Mouse (Mus musculus) intestine, embryonic 14.5 days (tissue): ENCODE measurements around the gene Gatad2b. TPM values are rescaled to one million over a fixed set of nuclear protein-coding genes. Genes with fewer than 3 reads are reported as not detected.
"Not testable (repeated sequence)": the region's sequence is repeated elsewhere in the genome, so short reads cannot be mapped to it uniquely, and the experiment has no call there.

ENCODE experiments used
- ATAC-seq: fragments of 200-750 bp; cut with Nextera tagmentation; replicated peaks from 2 replicates; pipeline ENCODE4 v1.8.0; 2017; ENCODE audit warnings: low read depth, moderate number of reproducible peaks, moderate TSS enrichment, moderate library complexity; ENCODE audit not compliant: low FRiP score, low TSS enrichment
- DNase-seq: peaks from one replicate; pipeline ENCODE4 v3.0.0-alpha.2; 2018; ENCODE audit warnings: low spot score
- H3K27ac ChIP-seq: fragments of 300-500 bp; sonication (generic); 2 replicates; pipeline ENCODE4 v1.5.1; 2014; ENCODE audit warnings: low read depth, mild to moderate bottlenecking, control low read depth
- H3K27me3 ChIP-seq: fragments of 300-500 bp; sonication (generic); replicated peaks from 2 replicates; pipeline ENCODE4 v1.6.1; 2014; ENCODE audit warnings: low read length, control low read depth; ENCODE audit not compliant: control insufficient read depth, insufficient read depth
- H3K36me3 ChIP-seq: fragments of 300-500 bp; sonication (generic); 2 replicates; pipeline ENCODE4 v1.6.1; 2014; ENCODE audit warnings: low read length, control low read depth; ENCODE audit not compliant: control insufficient read depth, insufficient read depth
- H3K4me1 ChIP-seq: fragments of 300-500 bp; sonication (generic); replicated peaks from 2 replicates; pipeline ENCODE4 v1.6.1; 2014; ENCODE audit warnings: low read length, control low read depth, mixed read lengths; ENCODE audit not compliant: control insufficient read depth, insufficient read depth
- H3K4me2 ChIP-seq: fragments of 300-500 bp; sonication (generic); 2 replicates; pipeline ENCODE4 v1.6.1; 2014; ENCODE audit warnings: low read length
- H3K4me3 ChIP-seq: fragments of 300-500 bp; sonication (generic); 2 replicates; pipeline ENCODE4 v1.5.1; 2014; ENCODE audit warnings: low read depth, low read length, control low read depth, mixed read lengths
- H3K9ac ChIP-seq: fragments of 300-500 bp; sonication (generic); 2 replicates; pipeline ENCODE4 v1.6.1; 2014; ENCODE audit warnings: mild to moderate bottlenecking, low read length
- H3K9me3 ChIP-seq: fragments of 300-500 bp; sonication (generic); 2 replicates; pipeline ENCODE4 v1.6.1; 2016; ENCODE audit warnings: low read length, control low read depth; ENCODE audit not compliant: control insufficient read depth
- WGBS: fragments of 180-500 bp; shearing (Covaris S2); extraction: QIAGEN DNeasy Blood & Tissue Kit; methylation state at CpG from one replicate; pipeline ENCODE4 v1.1.7; 2014; 5-methylcytosine and 5-hydroxymethylcytosine counted together
- polyA plus RNA-seq: library from polyadenylated mRNA; unstranded; fragments of >200 nt; fragmentation: Nextera tagmentation; extraction: Ambion mirVana; gene quantifications from 2 replicates; pipeline ENCODE4 v1.2.1, GENCODE M21; 2014

The Gatad2b gene
- polyA plus RNA-seq, 1 experiment from 2014 or later = 16.0 TPM

DNA sequence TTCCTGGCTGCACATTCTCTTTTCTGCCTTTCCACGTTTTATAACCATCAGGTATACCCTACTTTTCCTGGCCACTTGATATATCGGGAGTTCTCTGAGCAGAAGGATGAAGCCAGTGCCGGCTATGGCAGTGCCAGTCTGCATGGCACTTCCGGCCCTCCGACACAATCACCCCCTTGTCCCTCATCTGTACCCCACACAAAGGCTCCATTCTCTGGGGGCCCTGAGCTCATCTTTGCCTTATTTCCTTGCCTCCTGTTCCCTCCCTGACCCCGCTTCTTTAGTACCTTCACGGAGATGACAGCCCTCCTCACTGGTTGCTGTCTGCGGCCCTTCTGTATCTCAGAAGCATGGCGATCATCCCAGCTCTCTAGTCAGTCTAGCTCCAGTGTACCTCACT, 12.3 kb upstream of the Gatad2b start:
- H3K9me3 ChIP-seq = no peaks in the 10 kb centered on the region
- no peak overlapping the region for H3K4me2 ChIP-seq
- DNase-seq (no peak), ATAC-seq (no peak)
- H3K4me1 ChIP-seq = no peaks in the 10 kb centered on the region
- H3K4me3 ChIP-seq = no peak overlapping the region
- H3K9ac ChIP-seq = no peak overlapping the region
- H3K27ac ChIP-seq = no peak overlapping the region
- H3K27me3 ChIP-seq = no peaks in the 10 kb centered on the region
- WGBS = 86% methylated on average over 9 of the region's 9 CpGs
- peaks cover 40% of the 10 kb centered on the region for H3K36me3 ChIP-seq

DNA sequence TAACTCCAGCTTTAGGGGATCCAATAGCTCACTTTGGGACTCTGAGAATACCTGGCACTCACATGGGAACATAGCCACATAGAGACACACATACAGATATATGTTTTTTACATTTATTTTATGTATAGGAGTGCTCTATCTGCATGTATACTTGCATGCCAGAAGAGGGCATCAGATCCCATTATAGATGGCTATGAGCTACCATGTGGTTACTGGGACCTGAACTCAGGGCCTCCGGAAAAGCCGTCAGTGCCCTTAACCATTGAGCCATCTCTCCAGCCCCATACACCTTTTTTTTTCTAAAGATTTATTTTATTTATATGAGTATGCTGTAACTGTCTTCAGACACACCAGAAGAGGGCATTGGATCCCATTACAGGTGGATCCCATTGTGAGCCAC, 8.8 kb upstream of the Gatad2b start:
- no peak for ATAC-seq
- peaks cover 19% of the 10 kb centered on the region for H3K36me3 ChIP-seq

GRCm38 (mm10) chr3:90289403-90289802, 3.6 kb upstream of the Gatad2b start:
- not testable (repeated sequence) for H3K9ac ChIP-seq, ATAC-seq
- 61% methylated on average over 2 of the region's 3 CpGs for WGBS

More for the DNA sequence above, 8.8 kb upstream of the Gatad2b start:
- Histone ChIP-seq H3K27me3 (no peaks in the 10 kb centered on the region), H3K27ac (no peak overlapping the region), H3K9ac (no peak overlapping the region), H3K4me3 (no peak overlapping the region), H3K9me3 (no peaks in the 10 kb centered on the region), H3K4me2 (no peak overlapping the region), H3K4me1 (no peaks in the 10 kb centered on the region)
- WGBS = 94% methylated on average over 2 of the region's 2 CpGs
- no peak for DNase-seq

GRCm38 (mm10) chr3:90290602-90291001, 2.4 kb upstream of the Gatad2b start:
- Histone ChIP-seq H3K27me3 (no peaks in the 10 kb centered on the region), H3K27ac (no peak overlapping the region), H3K36me3 (no peaks in the 10 kb centered on the region), H3K4me2 (no peak overlapping the region), H3K9me3 (no peaks in the 10 kb centered on the region), H3K4me3 (no peak overlapping the region), H3K4me1 (peaks cover 8% of the 10 kb centered on the region; the same call in 1 of the 2 replicates), H3K9ac (no peak overlapping the region)
- ATAC-seq (no peak), DNase-seq (no peak)
- WGBS = 88% methylated on average over 1 of the region's 1 CpGs

More at GRCm38 (mm10) chr3:90289403-90289802, 3.6 kb upstream of the Gatad2b start:
- not testable (repeated sequence) for H3K36me3 ChIP-seq, H3K9me3 ChIP-seq, H3K4me3 ChIP-seq, H3K4me1 ChIP-seq, DNase-seq, H3K27ac ChIP-seq, H3K27me3 ChIP-seq, H3K4me2 ChIP-seq

DNA sequence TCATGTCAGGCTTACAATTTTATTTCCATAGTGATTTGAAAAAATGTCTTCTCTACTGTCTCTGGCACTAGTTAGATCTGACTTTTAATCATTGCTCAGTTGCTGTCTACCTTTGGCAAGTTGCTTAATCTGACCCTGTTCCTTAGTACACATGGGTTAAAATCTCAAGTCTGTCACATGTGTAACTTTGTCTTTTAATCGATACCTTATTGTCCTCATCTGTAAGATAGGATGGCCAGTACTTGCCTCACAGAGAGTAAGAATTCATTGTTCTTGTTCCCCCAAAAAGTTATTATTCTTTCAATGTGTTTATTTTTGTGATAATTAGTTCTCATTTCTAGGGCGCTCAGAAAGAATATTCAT, 1.0 kb upstream of the Gatad2b start:
- Histone ChIP-seq H3K9ac (peak overlapping the region; percentile 77), H3K27ac (peak overlapping the region; percentile 96), H3K36me3 (no peaks in the 10 kb centered on the region), H3K27me3 (no peaks in the 10 kb centered on the region), H3K4me1 (peaks cover 10% of the 10 kb centered on the region; the same call in 1 of the 2 replicates), H3K4me3 (peak overlapping the region; percentile 74), H3K9me3 (no peaks in the 10 kb centered on the region), H3K4me2 (peak overlapping the region; percentile 66)
- DNase-seq (no peak), ATAC-seq (no peak)
- WGBS = 36% methylated on average over 2 of the region's 2 CpGs

DNA sequence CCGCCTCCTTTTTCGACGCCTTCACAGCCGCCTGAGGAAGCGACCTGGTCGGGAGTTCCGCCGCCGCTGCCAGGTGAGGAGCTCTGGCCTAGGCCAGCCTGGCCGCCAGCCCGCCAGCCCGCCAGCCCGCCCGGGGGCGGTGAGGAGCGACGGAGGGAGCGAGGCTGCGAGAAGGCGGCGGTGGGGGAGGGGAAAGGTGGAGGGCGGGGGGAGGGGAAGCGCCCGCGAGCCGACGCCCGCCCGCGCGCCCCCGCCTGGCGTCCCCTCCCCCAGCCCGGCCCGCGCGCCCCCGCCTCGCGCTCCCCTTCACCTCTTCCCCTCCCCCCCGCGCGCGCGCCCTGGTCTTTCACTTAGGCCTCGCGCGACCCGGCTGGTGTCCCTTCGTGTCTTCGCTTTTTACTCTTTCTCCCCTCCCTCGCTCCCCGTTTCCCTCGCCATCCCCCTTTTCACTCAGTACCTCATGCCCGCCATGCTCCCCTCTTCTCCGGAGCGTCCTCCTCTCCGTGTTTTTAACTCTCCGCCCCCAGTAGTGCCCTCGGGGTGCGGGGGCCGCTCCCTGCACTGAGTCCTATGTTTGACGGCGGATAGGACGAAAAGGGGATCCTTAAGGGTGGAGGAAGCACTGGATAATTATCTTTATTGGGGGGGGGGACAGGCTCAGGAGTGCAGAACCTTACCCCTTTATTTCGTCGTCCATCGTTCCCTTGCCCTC, 530 bp downstream of the Gatad2b start:
- peak; percentile 56 for ATAC-seq
- Histone ChIP-seq H3K9ac (peak overlapping the region; percentile 74), H3K4me1 (peaks cover 13% of the 10 kb centered on the region; the same call in 1 of the 2 replicates), H3K27ac (peak overlapping the region; percentile 96), H3K27me3 (no peaks in the 10 kb centered on the region), H3K4me2 (peak overlapping the region; percentile 91), H3K9me3 (no peaks in the 10 kb centered on the region), H3K36me3 (no peaks in the 10 kb centered on the region), H3K4me3 (peak overlapping the region; percentile 74)
- DNase-seq = peak; percentile 87
- WGBS = under 1% methylated on average over 25 of the region's 68 CpGs

DNA sequence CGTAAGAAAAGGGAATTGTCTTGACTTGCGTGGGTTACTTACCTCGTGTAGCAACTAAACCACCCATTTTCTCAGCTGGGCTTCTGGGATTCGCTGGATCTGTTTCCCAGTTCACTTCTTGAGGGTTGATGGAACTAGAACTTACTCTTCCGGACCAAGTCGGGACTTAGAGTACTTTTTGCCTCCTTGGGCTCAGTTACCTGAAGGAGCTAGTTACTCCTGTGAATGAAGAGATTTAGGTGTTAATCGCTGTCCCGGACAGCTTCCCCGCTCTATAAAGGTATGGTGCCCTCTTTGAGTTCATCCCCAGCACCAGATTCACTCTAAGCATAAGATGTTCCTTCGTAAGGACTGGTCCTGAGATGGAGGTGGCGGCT, 1.1 kb downstream of the Gatad2b start:
- peak overlapping the region; percentile 96 for H3K27ac ChIP-seq
- H3K4me3 ChIP-seq = peak overlapping the region; percentile 74
- DNase-seq (no peak), ATAC-seq (no peak)
- H3K27me3 ChIP-seq = no peaks in the 10 kb centered on the region
- peak overlapping the region; percentile 74 for H3K9ac ChIP-seq
- no peaks in the 10 kb centered on the region for H3K9me3 ChIP-seq
- WGBS = 3% methylated on average over 11 of the region's 11 CpGs
- H3K36me3 ChIP-seq = no peaks in the 10 kb centered on the region
- H3K4me1 ChIP-seq = peaks cover 13% of the 10 kb centered on the region; the same call in 1 of the 2 replicates
- peak overlapping the region; percentile 91 for H3K4me2 ChIP-seq

DNA sequence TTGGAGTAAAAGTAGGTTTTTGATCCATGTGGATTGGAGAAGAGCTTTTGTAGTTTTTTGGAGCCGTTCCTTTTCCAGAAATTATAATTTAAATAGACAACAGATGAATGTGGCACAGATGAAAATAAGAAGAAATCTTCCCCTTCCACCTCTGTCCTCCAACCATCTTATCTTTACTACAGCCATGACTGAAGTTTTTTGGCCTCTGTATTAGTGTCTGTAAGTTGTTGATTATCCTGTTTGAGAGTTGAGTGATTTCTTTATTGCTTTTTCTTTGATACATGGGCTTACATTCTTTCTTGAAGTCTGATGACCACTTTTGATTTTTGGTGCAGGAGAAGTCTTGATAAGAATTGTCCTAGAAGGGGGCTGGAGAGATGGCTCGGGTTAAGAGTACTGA, 1.7 kb downstream of the Gatad2b start:
- Histone ChIP-seq H3K27me3 (no peaks in the 10 kb centered on the region), H3K9ac (no peak overlapping the region)

DNA sequence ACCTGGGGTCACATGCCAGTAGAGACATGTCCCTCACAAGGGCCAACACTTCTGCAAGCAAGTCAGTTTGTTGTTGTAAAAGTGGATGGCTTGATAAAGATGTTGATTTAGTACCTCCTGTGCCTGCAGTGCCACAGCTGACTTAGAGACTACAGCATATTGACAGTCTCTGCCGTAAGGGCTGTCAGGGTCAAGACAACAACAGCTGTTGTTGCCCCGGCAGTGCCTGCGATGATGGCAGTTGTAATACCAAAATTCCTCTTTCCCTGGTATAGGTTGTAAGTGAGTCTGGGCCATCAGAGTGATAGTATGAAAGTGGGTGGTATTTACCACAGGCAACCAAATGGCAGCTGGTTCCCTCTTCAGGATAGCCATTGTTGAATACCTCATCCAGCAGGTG, 12.8 kb downstream of the Gatad2b start:
- H3K9me3 ChIP-seq = no peaks in the 10 kb centered on the region
- DNase-seq (no peak), ATAC-seq (no peak)
- 0 out of 2 replicates have a peak, but pooled peaks cover 2% of the 10 kb centered on the region for H3K4me1 ChIP-seq
- H3K4me3 ChIP-seq = no peak overlapping the region
- no peak overlapping the region for H3K9ac ChIP-seq
- H3K4me2 ChIP-seq = no peak overlapping the region
- peaks cover 4% of the 10 kb centered on the region; the same call in 1 of the 2 replicates for H3K36me3 ChIP-seq
- H3K27ac ChIP-seq = no peak overlapping the region
- H3K27me3 ChIP-seq = no peaks in the 10 kb centered on the region
- 68% methylated on average over 3 of the region's 3 CpGs for WGBS

More for the DNA sequence above, 1.7 kb downstream of the Gatad2b start:
- peak overlapping the region; percentile 91 for H3K4me2 ChIP-seq
- H3K27ac ChIP-seq = no peak overlapping the region
- ATAC-seq (no peak), DNase-seq (no peak)
- H3K4me3 ChIP-seq = peak overlapping the region; percentile 74
- H3K9me3 ChIP-seq = no peaks in the 10 kb centered on the region
- H3K36me3 ChIP-seq = no peaks in the 10 kb centered on the region
- WGBS = 67% methylated on average over 2 of the region's 2 CpGs
- peaks cover 13% of the 10 kb centered on the region; the same call in 1 of the 2 replicates for H3K4me1 ChIP-seq
